Comparison of ENCODE assay signal across 8 mouse cellular contexts in the genomic region with DNA sequence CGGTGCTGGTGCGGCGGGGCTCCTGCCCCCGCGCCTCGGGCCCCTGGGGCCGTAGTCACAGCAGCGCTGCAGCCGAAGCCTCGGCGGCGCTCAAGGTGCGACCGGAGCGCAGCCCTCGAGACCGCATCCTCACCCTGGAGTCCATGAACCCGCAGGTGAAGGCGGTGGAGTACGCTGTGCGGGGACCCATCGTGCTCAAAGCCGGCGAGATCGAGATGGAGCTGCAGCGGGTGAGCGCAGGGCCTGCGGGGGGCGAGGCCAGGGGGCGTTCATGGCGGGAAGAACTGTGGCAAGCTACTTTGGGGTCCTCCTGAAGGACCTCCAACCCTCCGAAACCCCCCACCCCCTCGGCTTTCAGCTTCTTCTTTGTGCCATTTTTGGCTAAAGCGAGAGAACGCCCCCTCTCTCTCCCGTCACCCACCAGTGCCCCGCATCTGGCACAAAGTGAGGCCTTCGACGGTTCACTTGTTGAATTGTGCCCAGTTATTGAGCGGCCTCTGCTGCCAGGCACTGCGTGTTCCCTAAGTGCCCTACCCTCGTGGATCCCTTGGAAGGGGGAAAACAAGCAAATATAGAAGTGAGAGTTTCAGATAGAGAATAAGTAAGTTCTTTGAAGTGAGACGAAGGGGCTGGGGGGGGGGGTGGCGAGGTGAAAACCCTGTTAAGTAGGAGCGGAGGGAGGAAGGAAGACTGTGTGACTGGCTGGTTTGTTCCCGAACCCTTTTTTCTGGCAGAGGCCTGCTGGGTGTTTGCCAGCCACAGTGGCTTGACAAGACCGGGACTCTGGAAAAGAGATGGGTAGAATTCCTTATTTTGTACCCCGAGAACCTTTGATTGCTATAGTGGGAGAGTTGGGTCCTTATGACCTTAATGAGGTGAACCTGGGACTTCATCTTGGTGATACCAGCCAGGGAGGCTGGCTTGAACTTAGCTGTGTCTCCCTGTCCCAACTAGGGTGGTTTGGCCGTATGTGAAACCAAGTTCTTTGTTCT. TPM values are rescaled to one million over a fixed set of nuclear protein-coding genes. Genes with fewer than 3 reads are reported as not detected.
DNase-seq lines count a peak whose midpoint lies in the region; ATAC-seq lines count a peak whose summit lies in the region.

No protein-coding gene starts in this region.

- H3K4me3 ChIP-seq in midbrain, embryonic 16.5 days (ENCODE audit: low read depth, low read length), result peak overlapping the region; percentile 60

- peak overlapping the region; percentile 83 for H3K27ac ChIP-seq in midbrain, embryonic 16.5 days (ENCODE audit: low read length)

- H3K9ac ChIP-seq in midbrain, embryonic 16.5 days (ENCODE audit: low read depth, low read length), result peak overlapping the region; percentile 86

- intact Hi-C loops in left cerebral cortex, postnatal 10 days (cut with DNase I), result no loop called here

- peaks cover 13% of the 10 kb centered on the region for H3K4me1 ChIP-seq in midbrain, embryonic 16.5 days (ENCODE audit: control insufficient read depth, insufficient read depth, low read length)

- no peaks in the 10 kb centered on the region for H3K27me3 ChIP-seq in midbrain, embryonic 16.5 days (ENCODE audit: control insufficient read depth, insufficient read depth, low read depth, low read length)

- WGBS in midbrain, embryonic 16.5 days, result 6% methylated on average over 49 of the region's 49 CpGs

- peak; percentile 40 for DNase-seq in adrenal gland, postnatal 14 days
- DNase-seq in adrenal gland, adult 2 months, result no peak
- DNase-seq in A20 (ENCODE audit: low read depth, low spot score), result peak; percentile 64
- DNase-seq in cerebellum, postnatal 36 days, result peak; percentile 28 to 38
- peak; percentile 16 for DNase-seq in heart, postnatal 4 days
- DNase-seq in left cerebral cortex, postnatal 10 days (ENCODE audit: extremely low spot score in 1 of 2, low spot score in 2 of 2), result peak; percentile 57 to 67
- DNase-seq in thymus, postnatal 4 days, result peak; percentile 53

- peak; percentile 67 for ATAC-seq in midbrain, embryonic 16.5 days

- H3K4me2 ChIP-seq in midbrain, embryonic 16.5 days (ENCODE audit: low read length), result peak overlapping the region; percentile 69

- no peaks in the 10 kb centered on the region for H3K36me3 ChIP-seq in midbrain, embryonic 16.5 days (ENCODE audit: control insufficient read depth, insufficient read depth, low read length)

- no peaks in the 10 kb centered on the region for H3K9me3 ChIP-seq in midbrain, embryonic 16.5 days (replicated peaks; ENCODE audit: control insufficient read depth, low read length, poor library complexity, severe bottlenecking)

RNA-seq across cellular contexts. Expression of gene Gpt2, which starts 0.9 kb away (rescaled TPM):
- 91.9 and 135 TPM in 2 replicates for total RNA-seq in adrenal gland, postnatal 14 days (2021)
- total RNA-seq in adrenal gland, adult 2 months (2021), result 100 to 1,000 TPM in 1 of 2 experiments, 10 to 100 TPM in 1; 68.8 to 379 TPM
- 214 and 283 TPM in 2 replicates for polyA plus RNA-seq in adrenal gland, adult 2 months (2012; rRNA removed)
- total RNA-seq in heart, postnatal 4 days (2021), result 1 to 10 TPM; 8.5 to 9.2 TPM
- 10 to 100 TPM; 36.6 to 50.0 TPM for total RNA-seq in left cerebral cortex, postnatal 10 days (2021)
- 37.7 and 42.2 TPM in 2 replicates for polyA plus RNA-seq in midbrain, embryonic 16.5 days (2015; fragmentation: Nextera tagmentation; extraction: Ambion mirVana)
